Mouse (Mus musculus) adrenal gland, adult (tissue): ENCODE data around the gene Zbtb48.
"Not testable (repeated sequence)": the region's sequence is repeated elsewhere in the genome, so short reads cannot be mapped to it uniquely, and the experiment has no call there.

Experiments used
- DNase-seq, 2 experiments: peaks; one replicate each; pipeline ENCODE4 v3.0.0; 2022 to 2023; ENCODE audit warnings: low spot score in 1 of 2; ENCODE audit not compliant: inconsistent age in 2 of 2

Gene Zbtb48

GRCm38 (mm10) chr4:152027524-152027923 lies at the start of gene Zbtb48:
Gene Zbtb48 (minus strand): TSS chr4:152027671.
- peak; percentile 98 to 99 for DNase-seq

DNA sequence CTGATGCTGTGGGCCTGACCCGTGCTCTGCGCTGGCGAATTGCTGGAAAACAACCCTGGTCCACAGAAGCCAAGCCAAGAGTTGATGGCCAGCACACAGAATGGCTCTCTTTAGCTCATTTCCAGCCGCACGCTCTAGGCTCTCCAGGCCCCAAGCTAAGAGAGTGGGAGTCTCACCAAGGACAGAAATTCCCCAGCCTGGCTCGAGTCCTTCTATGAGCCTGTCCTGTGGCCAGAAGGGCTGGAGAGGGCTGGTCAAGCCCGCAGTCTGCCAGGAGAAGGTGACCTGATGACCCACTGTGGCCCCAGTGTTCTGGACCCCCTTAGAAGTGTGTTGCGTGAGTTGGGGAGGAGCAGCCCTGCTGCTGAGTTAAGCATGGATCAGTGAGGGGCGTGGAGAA lies 49.7 kb upstream of the Zbtb48 start:
- no peak for DNase-seq

- DNase-seq, result no peak
Measured at GRCm38 (mm10) chr4:152074548-152074947, 47.1 kb upstream of the Zbtb48 start.

GRCm38 (mm10) chr4:152073715-152074114 lies 46.2 kb upstream of the Zbtb48 start:
- DNase-seq, result no peak

GRCm38 (mm10) chr4:152072655-152073054 lies 45.2 kb upstream of the Zbtb48 start:
- no peak for DNase-seq

DNA sequence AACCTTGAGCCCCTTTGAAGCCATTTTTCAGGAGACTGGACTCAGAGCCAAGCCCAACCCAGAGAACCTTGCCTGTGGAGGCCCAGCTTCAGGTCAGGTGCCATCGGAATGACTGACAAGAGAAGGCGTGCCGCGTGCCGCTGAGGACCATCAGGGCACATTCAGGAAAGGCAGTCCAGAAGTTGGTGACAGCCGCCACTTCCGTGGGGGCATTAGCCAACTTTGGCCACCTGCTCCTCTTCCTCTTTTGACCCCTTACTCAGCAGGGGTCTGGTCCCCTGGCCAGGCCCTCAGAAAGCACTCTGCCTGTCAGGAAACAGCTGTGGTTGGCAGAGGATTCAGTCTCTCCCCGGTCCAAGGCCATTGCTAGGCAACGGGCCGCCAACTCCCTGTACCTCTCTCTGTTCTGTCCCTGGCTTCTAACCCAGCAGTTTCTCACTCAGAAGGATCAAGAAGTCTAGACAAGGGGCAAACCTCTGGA lies 44.7 kb upstream of the Zbtb48 start, which contains the start of gene Plekhg5:
Plekhg5 (plus strand) TSS at position 378 of the 481 bp plus-strand sequence.
- peak; percentile 59 to 86 for DNase-seq

- no peak for DNase-seq
Measured at GRCm38 (mm10) chr4:152070494-152071396, 43.3 kb upstream of the Zbtb48 start.

GRCm38 (mm10) chr4:152069245-152069644 lies 41.8 kb upstream of the Zbtb48 start:
- DNase-seq, result no peak

- DNase-seq, result no peak
Measured at GRCm38 (mm10) chr4:152068166-152068724, 40.8 kb upstream of the Zbtb48 start.

- no peak for DNase-seq
Measured at GRCm38 (mm10) chr4:152067280-152067679, 39.8 kb upstream of the Zbtb48 start.

GRCm38 (mm10) chr4:152062390-152063110 lies 35.1 kb upstream of the Zbtb48 start:
- DNase-seq, result peak in 1 of 2 experiments; percentile 54

DNA sequence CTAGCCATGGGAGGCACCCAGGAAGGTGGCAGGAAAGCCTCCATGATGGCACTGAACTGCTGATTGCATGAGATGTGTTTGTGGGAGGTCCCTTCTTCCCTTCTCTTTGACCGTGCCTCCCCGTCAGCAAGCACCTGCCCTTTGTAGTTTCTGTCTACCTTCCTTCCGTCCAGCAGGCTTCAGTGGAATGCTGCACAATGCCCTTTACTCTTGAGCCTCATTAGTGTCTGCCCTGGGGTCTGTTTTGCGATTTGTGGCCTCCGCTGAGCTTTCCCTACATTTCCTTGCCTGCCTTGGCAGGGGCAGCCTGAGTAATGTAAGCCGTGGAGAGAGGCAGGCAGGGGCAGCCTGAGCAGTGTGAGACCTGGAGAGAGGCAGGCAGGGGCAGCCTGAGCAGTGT lies 17.1 kb upstream of the Zbtb48 start:
- no peak for DNase-seq

- DNase-seq, result no peak
Measured at GRCm38 (mm10) chr4:152043171-152043570, 15.7 kb upstream of the Zbtb48 start.

GRCm38 (mm10) chr4:152041924-152042641 lies 14.6 kb upstream of the Zbtb48 start:
- DNase-seq, result no peak

GRCm38 (mm10) chr4:152039831-152040310 lies 12.4 kb upstream of the Zbtb48 start:
- no peak for DNase-seq

DNA sequence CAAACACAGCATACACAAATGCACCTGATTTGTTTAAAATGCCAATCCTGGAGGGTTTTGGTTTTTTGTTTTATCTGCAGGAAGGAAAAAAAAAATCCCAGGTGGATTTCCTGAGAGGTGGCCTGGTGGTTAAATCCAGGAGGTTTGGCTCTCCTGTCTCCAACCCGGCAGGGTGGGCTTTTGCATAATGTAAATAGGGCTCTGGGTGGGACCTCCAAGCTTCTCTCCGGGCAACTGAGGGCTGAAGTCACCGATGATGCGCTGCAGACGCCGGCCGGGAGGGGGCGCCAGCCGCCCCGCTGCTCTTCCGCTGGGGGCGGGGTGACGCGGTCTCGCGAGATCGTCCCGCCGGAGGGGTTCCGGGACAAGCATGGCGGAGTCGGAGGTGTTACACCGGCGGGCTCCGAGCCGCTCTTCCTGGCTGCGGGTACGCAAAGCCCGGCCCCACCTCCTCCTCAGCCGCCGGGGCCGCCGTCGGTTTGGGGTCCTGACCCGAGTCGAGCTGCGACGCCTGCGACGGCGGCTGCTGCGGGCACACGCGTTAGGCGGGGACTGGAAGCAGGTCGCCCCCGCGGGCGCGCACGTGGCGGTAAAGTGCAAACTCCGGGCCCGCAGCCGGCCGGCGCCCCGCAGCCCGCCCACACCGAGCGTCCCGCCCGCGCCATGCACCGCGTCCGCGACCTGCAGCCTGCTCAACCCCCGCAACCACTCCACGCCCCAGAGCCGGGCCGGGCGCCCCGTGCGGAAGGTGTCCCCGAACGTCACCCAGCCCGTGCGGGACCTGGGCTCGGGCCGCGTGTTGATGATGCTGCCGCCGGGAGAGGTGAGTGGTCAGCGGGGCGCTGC lies 11.7 kb upstream of the Zbtb48 start, which contains the start of gene Nol9:
Nol9 (plus strand) TSS at position 337 of the 846 bp plus-strand sequence.
- peak; percentile 94 to 97 for DNase-seq

DNA sequence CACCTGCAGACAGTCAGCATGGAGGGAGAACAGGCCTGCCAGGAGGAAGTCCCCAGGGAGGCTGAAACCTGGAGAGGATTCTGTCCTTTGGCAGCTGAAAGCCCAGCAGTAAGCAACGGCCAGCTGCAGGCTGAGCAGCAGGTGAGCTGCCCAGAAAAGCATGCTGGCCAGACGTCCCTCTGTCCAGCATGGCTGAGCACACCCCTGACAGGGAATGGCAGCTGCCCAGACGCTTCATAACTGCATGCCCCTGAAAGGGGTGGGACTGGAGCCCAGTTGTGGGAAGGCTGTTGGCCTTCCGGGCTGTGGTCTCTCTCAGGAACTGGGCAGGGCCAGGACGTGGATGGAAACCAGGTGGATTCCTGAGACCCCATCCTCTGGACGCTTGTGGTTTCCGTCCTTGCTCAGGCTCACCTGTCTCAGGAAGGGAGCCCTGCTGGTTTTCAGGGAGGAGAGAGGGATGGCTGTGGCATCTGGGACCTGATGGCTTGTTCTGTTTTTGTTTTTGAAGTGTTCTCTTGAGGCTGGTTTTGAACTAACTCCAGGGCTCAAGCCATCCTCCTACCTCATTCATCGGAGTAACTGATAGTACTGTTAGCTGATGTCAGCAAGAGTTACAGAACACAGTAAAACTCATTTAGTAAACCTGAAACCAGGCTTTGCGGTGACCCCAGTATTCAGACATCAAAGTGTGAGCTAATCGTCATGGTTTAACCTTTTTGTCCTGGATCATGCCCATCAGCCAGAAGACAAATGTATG lies 10.9 kb upstream of the Zbtb48 start, which contains the start of gene Tas1r1:
Tas1r1 (minus strand) TSS at position 344 of the 760 bp plus-strand sequence.
- DNase-seq, result no peak

DNA sequence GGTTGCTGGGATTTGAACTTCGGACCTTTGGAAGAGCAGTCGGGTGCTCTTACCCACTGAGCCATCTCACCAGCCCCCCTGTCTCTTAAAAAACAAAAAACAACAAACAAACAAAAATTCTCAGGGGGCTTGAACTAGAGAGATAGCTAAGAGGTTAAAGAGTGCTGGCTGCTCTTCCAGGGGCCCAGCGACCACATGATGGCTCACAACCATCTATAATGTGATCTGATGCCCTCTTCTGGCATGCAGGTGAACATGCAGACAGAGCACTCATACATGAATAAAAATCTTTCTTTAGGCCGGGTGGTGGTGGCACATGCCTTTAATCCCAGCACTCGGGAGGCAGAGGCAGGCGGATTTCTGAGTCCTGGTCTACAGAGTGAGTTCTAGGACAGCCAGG lies 9.0 kb upstream of the Zbtb48 start:
- DNase-seq, result not testable (repeated sequence)

DNA sequence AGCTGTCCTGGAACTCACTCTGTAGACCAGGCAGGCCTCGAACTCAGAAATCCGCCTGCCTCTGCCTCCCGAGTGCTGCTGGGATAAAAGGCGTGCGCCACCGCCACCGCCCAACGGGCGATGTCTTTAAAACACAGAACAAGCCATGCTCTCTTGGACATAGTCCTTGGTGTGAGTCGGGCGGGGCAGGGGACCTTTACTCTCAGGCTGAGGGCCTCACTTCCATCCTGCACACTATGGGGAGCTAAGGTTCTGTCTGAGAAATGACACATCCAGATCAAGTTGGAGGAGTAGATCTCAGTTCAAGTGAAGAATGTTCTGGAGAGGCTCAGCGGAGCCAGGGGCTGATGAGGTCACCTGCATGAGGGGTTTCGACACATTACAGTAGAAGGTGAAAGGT lies 5.5 kb upstream of the Zbtb48 start:
- no peak for DNase-seq
